Mouse (Mus musculus) testis, adult 2 months (tissue): ENCODE results near the gene Zfp462.

Source experiments
- CTCF ChIP-seq: fragments of 200-500 bp; IDR thresholded peaks from 2 replicates; pipeline ENCODE4 v1.5.1; 2012; ENCODE audit warnings: low read depth, mild to moderate bottlenecking, inconsistent platforms, low read length, moderate library complexity; ENCODE audit not compliant: control insufficient read depth, insufficient read depth, insufficient replicate concordance
- POLR2A ChIP-seq: fragments of 200-500 bp; IDR thresholded peaks from 2 replicates; pipeline ENCODE4 v1.6.1; 2012; ENCODE audit warnings: low read depth, mild to moderate bottlenecking, inconsistent platforms, low read length, moderate library complexity; ENCODE audit not compliant: control insufficient read depth

DNA sequence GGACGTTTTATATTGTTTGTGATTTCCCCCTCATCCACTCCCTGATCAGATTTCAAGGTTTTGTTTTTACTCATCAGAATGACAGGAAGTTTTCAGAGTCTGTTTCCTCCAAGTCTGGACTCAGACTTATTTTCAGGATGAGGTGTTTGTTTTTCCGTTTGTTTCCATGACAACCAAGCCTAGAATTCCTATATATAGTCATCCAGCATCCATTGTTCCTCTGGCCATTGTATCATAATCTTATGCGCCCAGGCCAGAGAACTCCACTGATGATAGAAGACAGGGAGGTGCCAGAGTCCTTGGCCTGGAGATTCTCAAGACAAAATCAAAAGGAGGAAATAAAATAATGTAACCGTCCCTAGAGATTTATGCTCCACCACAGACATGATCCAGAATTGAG is 97.7 kb downstream of the Zfp462 start:
- TF ChIP-seq CTCF (no peak), POLR2A (no peak)
